Mouse (Mus musculus): ENCODE data around the gene Fgfr2.

Fgfr2 gene

GRCm38 (mm10) chr7:133010477-133010876, 112.7 kb downstream of the Fgfr2 start:
- no peak for DNase-seq (ENCODE audit: low read depth in 1 of 2, low spot score in 2 of 2)

- no peak for DNase-seq (ENCODE audit: low read depth in 1 of 2, low spot score in 2 of 2)
Measured at GRCm38 (mm10) chr7:133009676-133010075, 113.5 kb downstream of the Fgfr2 start.

- no peak for DNase-seq (ENCODE audit: low read depth in 1 of 2, low spot score in 2 of 2)
Measured at GRCm38 (mm10) chr7:133008663-133009062, 114.5 kb downstream of the Fgfr2 start.

GRCm38 (mm10) chr7:133007343-133007742, 115.8 kb downstream of the Fgfr2 start:
- no peak for DNase-seq (ENCODE audit: low read depth in 1 of 2, low spot score in 2 of 2)

- DNase-seq (ENCODE audit: low read depth in 1 of 2, low spot score in 2 of 2) = no peak
Measured at GRCm38 (mm10) chr7:133005772-133006171, 117.4 kb downstream of the Fgfr2 start.

GRCm38 (mm10) chr7:133003421-133003820, 119.7 kb downstream of the Fgfr2 start:
- DNase-seq (ENCODE audit: low read depth in 1 of 2, low spot score in 2 of 2) = peak in 1 of 2 experiments; percentile 10

GRCm38 (mm10) chr7:133002271-133002670, 120.9 kb downstream of the Fgfr2 start:
- no peak for DNase-seq (ENCODE audit: low read depth in 1 of 2, low spot score in 2 of 2)

- no peak for DNase-seq (ENCODE audit: low read depth in 1 of 2, low spot score in 2 of 2)
Measured at GRCm38 (mm10) chr7:133001388-133001787, 121.8 kb downstream of the Fgfr2 start.

GRCm38 (mm10) chr7:132999061-132999460, 124.1 kb downstream of the Fgfr2 start:
- no peak for DNase-seq (ENCODE audit: low read depth in 1 of 2, low spot score in 2 of 2)

- no peak for DNase-seq (ENCODE audit: low read depth in 1 of 2, low spot score in 2 of 2)
Measured at GRCm38 (mm10) chr7:132998639-132999038, 124.5 kb downstream of the Fgfr2 start.

- DNase-seq (ENCODE audit: low read depth in 1 of 2, low spot score in 2 of 2) = no peak
Measured at GRCm38 (mm10) chr7:132996391-132996790, 126.8 kb downstream of the Fgfr2 start.

GRCm38 (mm10) chr7:132994628-132995191, 128.4 kb downstream of the Fgfr2 start:
- no peak for DNase-seq (ENCODE audit: low read depth in 1 of 2, low spot score in 2 of 2)

GRCm38 (mm10) chr7:132994120-132994519, 129.0 kb downstream of the Fgfr2 start:
- no peak for DNase-seq (ENCODE audit: low read depth in 1 of 2, low spot score in 2 of 2)

- DNase-seq (ENCODE audit: low read depth in 1 of 2, low spot score in 2 of 2) = no peak
Measured at GRCm38 (mm10) chr7:132992967-132993615, 130.1 kb downstream of the Fgfr2 start.

GRCm38 (mm10) chr7:132991240-132991900, 131.8 kb downstream of the Fgfr2 start:
- no peak for DNase-seq (ENCODE audit: low read depth in 1 of 2, low spot score in 2 of 2)

- DNase-seq (ENCODE audit: low read depth in 1 of 2, low spot score in 2 of 2) = no peak
Measured at GRCm38 (mm10) chr7:132989839-132990238, 133.3 kb downstream of the Fgfr2 start.

GRCm38 (mm10) chr7:132982639-132983038, 140.5 kb downstream of the Fgfr2 start:
- DNase-seq (ENCODE audit: low read depth in 1 of 2, low spot score in 2 of 2) = no peak

- no peak for DNase-seq (ENCODE audit: low read depth in 1 of 2, low spot score in 2 of 2)
Measured at GRCm38 (mm10) chr7:132977981-132978380, 145.2 kb downstream of the Fgfr2 start.

- DNase-seq (ENCODE audit: low read depth in 1 of 2, low spot score in 2 of 2) = no peak
Measured at GRCm38 (mm10) chr7:132976079-132976478, 147.1 kb downstream of the Fgfr2 start.

- no peak for DNase-seq (ENCODE audit: low read depth in 1 of 2, low spot score in 2 of 2)
Measured at GRCm38 (mm10) chr7:132972079-132972478, 151.1 kb downstream of the Fgfr2 start.

GRCm38 (mm10) chr7:132965707-132966106, 157.4 kb downstream of the Fgfr2 start:
- no peak for DNase-seq (ENCODE audit: low read depth in 1 of 2, low spot score in 2 of 2)

GRCm38 (mm10) chr7:132964395-132964794, 158.8 kb downstream of the Fgfr2 start:
- DNase-seq (ENCODE audit: low read depth in 1 of 2, low spot score in 2 of 2) = no peak

Data from monocyte, adult 2 months (primary cell).